Mouse (Mus musculus) embryonic fibroblast, embryonic 13.5 days (primary cell): Measurements from ENCODE around the gene Hsdl1.

Source experiments
- CTCF ChIP-seq: IDR thresholded peaks from 2 replicates; pipeline ENCODE4 v1.5.1; 2011; ENCODE audit warnings: mild to moderate bottlenecking, control low read depth, low read length, moderate library complexity, borderline replicate concordance; ENCODE audit not compliant: insufficient read depth
- POLR2A ChIP-seq: IDR thresholded peaks from 2 replicates; pipeline ENCODE4 v1.6.1; 2011; ENCODE audit warnings: low read depth, mild to moderate bottlenecking, control low read depth, low read length, moderate library complexity

DNA sequence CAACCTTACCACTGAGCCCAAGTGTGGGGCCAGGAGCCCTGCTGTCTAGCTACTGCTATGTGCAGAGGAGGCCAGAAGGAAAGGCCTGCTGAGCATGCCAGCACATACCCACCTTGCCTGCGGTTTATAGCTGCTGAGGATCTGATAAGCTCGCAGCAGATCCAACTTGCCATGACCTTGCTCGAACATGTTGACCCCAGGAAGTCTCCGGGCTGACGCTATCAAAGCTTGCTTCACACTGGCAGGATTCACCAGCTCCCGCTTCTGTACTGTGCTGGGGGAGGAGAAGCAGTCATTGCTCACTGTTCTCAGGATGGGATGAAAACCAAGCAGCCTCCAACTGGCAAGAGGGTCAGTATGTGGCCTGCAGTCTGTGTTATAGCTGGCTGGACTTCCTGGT is 44.0 kb downstream of the Hsdl1 start:
- TF ChIP-seq CTCF, result no peak
- no peak for TF ChIP-seq POLR2A
